Mouse (Mus musculus) embryo, embryonic 11 days (tissue): ENCODE data around the gene Afap1l2.

Experiments used
- DNase-seq: peaks from one replicate; pipeline ENCODE4 v3.0.0-alpha.2; 2015

Gene Afap1l2

GRCm38 (mm10) chr19:57006841-57007240 is 1.2 kb downstream of the Afap1l2 start:
- DNase-seq = no peak

- DNase-seq = no peak
Observed at GRCm38 (mm10) chr19:57005062-57005461, 3.0 kb downstream of the Afap1l2 start.

- DNase-seq = no peak
Observed at GRCm38 (mm10) chr19:57003460-57003810, 4.6 kb downstream of the Afap1l2 start.

- no peak for DNase-seq
Observed at GRCm38 (mm10) chr19:57002741-57003459, 5.1 kb downstream of the Afap1l2 start.

GRCm38 (mm10) chr19:57001926-57002325 is 6.1 kb downstream of the Afap1l2 start:
- DNase-seq = no peak

GRCm38 (mm10) chr19:57000592-57000991 is 7.4 kb downstream of the Afap1l2 start:
- DNase-seq = no peak

- no peak for DNase-seq
Observed at GRCm38 (mm10) chr19:56999781-57000180, 8.2 kb downstream of the Afap1l2 start.

GRCm38 (mm10) chr19:56998910-56999309 is 9.1 kb downstream of the Afap1l2 start:
- no peak for DNase-seq

GRCm38 (mm10) chr19:56998331-56998730 is 9.7 kb downstream of the Afap1l2 start:
- no peak for DNase-seq

- peak; percentile 88 for DNase-seq
Observed at GRCm38 (mm10) chr19:56997164-56997599, 10.8 kb downstream of the Afap1l2 start.

GRCm38 (mm10) chr19:56995441-56995840 is 12.6 kb downstream of the Afap1l2 start:
- DNase-seq = no peak

GRCm38 (mm10) chr19:56994653-56995052 is 13.4 kb downstream of the Afap1l2 start:
- no peak for DNase-seq

GRCm38 (mm10) chr19:56993763-56994162 is 14.3 kb downstream of the Afap1l2 start:
- no peak for DNase-seq

GRCm38 (mm10) chr19:56992978-56993545 is 15.0 kb downstream of the Afap1l2 start:
- DNase-seq = no peak

GRCm38 (mm10) chr19:56990367-56991111 is 17.5 kb downstream of the Afap1l2 start:
- DNase-seq = peak; percentile 65

- DNase-seq = no peak
Observed at GRCm38 (mm10) chr19:56989171-56989570, 18.9 kb downstream of the Afap1l2 start.

- no peak for DNase-seq
Observed at GRCm38 (mm10) chr19:56984229-56984628, 23.8 kb downstream of the Afap1l2 start.

- no peak for DNase-seq
Observed at GRCm38 (mm10) chr19:56983757-56984156, 24.3 kb downstream of the Afap1l2 start.

GRCm38 (mm10) chr19:56981760-56982159 is 26.3 kb downstream of the Afap1l2 start:
- no peak for DNase-seq

- DNase-seq = no peak
Observed at GRCm38 (mm10) chr19:56980803-56981202, 27.2 kb downstream of the Afap1l2 start.

GRCm38 (mm10) chr19:56976962-56977948 is 30.8 kb downstream of the Afap1l2 start:
- no peak for DNase-seq

GRCm38 (mm10) chr19:56976515-56976914 is 31.5 kb downstream of the Afap1l2 start:
- DNase-seq = no peak

- no peak for DNase-seq
Observed at GRCm38 (mm10) chr19:56975502-56975901, 32.5 kb downstream of the Afap1l2 start.
